Mouse (Mus musculus) left cerebral cortex, postnatal 4 days (tissue): ENCODE data around the gene Acap2. TPM values are rescaled to one million over a fixed set of nuclear protein-coding genes. Genes with fewer than 3 reads are reported as not detected.

ENCODE experiments used
- DNase-seq: peaks from one replicate; pipeline ENCODE4 v3.0.0-alpha.2; 2022
- intact Hi-C: fragments of 180-260 bp; cut with DNase I; formaldehyde crosslinking; loops from one replicate; pipeline ENCODE4 v1.15.1; 2025
- total RNA-seq, 2 experiments: library from RNA; stranded (reverse); gene quantifications; 2 replicates each; pipeline ENCODE4 v1.2.3; 2021

Gene Acap2
- total RNA-seq, 2 experiments from 2014 or later = 55.7 to 55.8 TPM

- DNase-seq = no peak
Measured at GRCm38 (mm10) chr16:31209911-31210310, 8.9 kb upstream of the Acap2 start.

DNA sequence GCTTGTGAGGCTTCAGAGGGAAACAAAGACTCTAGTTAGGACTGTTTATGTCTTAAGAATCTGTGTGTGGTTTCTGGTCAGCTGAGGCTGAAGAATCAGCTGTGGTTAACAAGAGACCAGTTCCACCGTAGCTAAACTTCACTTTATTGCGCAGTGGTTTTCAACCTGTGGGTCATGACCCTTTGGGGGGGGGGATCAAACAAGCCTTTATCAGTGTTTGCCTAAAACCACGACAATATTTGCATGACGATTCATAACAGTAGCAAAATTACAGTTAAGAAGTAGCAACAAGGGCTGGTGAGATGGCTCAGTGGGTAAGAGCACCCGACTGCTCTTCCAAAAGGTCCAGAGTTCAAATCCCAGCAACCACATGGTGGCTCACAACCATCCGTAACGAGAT is 4.7 kb upstream of the Acap2 start:
- DNase-seq = no peak
- intact Hi-C loops = no loop called here

More at GRCm38 (mm10) chr16:31209911-31210310, 8.9 kb upstream of the Acap2 start:
- intact Hi-C loops = no loop called here

DNA sequence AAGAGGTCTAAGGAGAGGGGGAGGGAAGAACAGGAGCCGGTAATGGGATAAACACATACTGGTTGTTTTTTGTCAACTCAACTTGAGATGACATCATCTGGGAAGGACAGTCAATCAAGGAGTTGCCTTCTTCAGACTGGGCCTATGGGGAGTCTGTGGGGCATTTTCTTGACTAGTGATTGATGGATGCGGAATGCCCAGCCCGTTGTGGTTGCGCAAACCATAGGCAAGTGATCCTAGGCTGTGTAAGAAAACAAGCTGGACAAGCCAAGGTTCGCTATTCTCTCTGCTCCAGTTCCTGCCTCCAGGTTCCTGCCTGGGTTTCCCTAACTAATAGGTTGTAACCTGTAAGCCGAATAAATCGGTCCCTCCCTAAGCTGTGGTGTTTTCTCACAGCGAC is 4.1 kb upstream of the Acap2 start:
- no peak for DNase-seq
- intact Hi-C loops = no loop called here

DNA sequence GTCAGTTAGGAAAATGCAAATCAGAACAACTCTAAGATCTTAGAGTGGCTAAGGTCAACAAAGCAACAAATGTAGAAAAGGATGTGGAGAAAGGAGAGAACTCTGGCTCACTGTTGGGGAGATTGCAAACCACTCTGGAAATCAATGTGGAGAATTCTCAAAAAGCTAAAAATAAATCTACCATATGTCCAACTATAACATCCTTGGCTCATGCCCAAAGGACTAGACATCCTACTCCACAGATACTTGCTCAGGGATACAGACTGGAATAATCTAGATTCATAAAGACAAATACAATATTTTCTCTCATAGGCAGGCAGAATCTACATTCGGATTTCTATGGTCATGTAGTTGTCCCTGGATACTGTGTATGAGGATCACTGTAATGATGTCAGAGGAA is 3.2 kb upstream of the Acap2 start:
- DNase-seq = no peak
- intact Hi-C loops = no loop called here

- DNase-seq = no peak
Measured at GRCm38 (mm10) chr16:31201704-31202103, 659 bp upstream of the Acap2 start.

DNA sequence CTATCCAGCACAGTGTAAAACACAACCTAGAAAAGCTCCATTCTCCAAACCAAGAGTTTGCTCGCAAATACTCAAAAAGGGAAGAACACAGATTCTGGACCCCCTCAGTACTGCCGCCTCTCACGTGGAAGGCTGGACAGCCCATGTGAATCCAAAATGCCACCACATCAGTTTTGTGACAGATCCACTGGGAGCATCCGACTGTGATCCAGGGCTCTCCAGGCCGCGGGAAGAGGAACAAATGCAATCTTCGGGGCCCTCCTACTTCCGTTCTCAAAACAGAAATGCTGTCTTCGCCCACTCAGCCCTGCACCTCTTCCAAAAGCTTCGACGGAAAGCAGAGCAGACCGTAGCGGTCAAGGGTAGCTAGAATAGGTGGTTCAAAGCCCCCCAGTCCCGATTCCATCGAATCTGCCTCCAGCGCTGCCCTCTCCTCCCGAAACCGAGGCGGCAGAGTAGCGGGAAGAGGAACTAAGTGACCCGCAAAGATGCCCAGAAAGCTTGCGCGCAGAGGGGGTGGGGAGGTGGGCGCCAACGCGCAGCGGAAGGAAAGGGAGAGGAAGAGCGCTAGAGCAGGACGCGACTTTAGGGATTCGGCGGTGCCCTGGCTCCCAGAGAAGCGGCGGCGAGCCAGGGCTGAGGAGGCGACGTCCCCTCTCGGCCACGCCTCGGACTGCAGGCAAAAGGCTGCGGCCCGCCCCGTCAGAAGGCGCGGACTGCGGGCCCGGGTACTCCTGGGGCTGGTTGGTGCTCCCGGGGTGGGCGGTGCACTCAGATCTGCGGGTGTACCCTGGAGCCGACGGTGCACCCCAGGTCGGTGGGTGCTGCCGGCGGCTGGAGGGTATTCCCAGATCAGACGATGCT is 887 bp downstream of the Acap2 start:
- intact Hi-C loops = no loop called here
- peak; percentile 56 for DNase-seq

More at GRCm38 (mm10) chr16:31201704-31202103, 659 bp upstream of the Acap2 start:
- intact Hi-C loops = no loop called here

GRCm38 (mm10) chr16:31199591-31199925 is 1.5 kb downstream of the Acap2 start:
- intact Hi-C loops = no loop called here
- peak; percentile 39 for DNase-seq

DNA sequence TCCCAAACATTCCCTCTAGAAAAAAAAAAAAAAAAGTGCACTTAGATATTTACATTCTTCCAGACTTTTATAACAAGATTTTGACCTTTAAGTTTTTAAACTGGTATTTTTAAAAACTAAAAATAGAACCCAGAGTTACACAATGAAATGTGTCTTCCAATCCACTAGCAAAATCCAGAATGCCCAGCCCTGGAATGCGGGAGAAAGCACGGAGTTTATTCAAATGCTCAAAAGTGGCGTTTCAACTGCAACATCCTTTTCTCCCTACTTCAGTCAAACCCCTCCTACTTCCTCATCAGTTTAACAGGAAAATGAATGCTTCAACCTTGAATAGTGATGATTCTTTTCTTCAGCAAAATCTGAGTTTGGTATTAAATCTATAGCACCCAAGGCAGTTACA is 4.1 kb downstream of the Acap2 start:
- intact Hi-C loops = no loop called here

DNA sequence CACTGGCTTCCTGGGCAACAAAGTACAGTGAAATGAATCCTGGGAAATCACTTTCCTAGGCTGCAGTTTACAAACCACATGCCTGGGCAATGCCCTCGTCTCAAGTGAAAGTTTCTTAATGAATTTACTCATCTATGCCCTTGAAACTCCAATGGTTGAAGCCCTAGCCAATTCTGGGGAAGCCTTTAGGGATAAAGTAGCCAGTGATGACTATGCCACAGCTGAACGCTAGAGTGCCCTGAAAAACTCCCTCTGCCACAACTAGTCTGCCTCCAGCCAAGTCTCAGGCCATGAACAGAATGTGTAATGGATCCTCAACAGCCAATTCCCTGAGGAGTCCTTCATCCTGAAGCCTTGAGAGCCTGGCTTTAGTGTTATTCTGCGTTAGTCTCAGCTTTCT is 8.5 kb downstream of the Acap2 start:
- DNase-seq = no peak

More for the DNA sequence above, 4.1 kb downstream of the Acap2 start:
- DNase-seq = no peak

DNA sequence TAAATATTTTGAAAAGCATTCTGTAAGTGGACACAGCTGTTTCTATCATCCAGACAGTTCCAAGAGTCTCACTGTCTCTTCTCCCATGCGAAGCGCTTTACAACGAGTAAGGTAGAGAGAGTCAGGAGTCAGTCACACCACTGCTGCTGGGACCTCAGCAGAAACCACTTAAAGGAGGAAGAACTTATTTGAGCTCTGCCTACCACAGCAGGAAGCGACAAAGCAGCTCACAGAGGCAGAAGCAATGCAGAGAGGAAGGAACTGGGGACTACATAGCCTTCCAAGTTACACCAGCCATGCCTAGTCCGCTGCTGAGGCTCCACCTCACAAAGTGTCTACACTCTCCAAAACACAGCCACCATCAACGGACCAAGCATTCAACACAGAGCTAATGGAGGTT is 9.2 kb downstream of the Acap2 start:
- intact Hi-C loops = no loop called here
- DNase-seq = no peak

More for the DNA sequence above, 8.5 kb downstream of the Acap2 start:
- intact Hi-C loops = no loop called here

DNA sequence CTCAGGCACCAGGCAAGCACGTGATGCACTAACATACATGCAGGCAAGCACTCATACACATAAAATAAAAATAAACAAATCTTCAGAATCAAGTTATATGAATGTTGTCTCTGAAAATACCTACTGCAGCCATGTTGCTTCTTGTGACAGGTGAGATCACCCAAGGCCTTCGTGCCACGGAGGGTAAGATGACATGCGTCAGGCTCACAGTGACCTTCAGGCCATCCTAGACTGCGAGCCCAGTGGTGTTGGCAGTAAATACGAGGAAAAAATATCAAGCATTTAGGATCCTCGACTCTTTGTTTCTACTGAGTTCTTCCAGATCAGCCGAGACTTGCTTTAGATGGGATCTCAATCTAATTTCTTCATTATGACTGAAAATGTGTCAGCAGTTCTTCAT is 10.6 kb downstream of the Acap2 start:
- no peak for DNase-seq
- intact Hi-C loops = no loop called here

DNA sequence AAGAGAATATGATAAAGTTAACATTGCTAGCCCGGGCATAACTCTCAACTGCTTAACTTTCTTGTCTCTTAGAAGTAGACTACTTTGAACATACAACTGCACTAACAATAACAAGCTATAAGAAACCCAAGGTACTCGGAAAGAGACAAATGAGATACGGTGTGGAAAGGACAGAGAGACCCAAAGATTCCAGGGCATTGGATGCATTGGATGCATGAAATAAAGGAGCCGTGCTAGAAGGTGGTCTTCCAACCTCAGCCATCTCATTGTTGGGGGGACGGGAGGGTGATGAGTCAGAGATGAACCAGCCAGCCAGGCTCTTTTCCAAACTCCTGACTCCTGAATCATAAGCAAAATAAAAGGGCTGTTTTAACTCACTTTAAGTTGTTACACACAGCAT is 11.8 kb downstream of the Acap2 start:
- DNase-seq = no peak
- intact Hi-C loops = no loop called here

DNA sequence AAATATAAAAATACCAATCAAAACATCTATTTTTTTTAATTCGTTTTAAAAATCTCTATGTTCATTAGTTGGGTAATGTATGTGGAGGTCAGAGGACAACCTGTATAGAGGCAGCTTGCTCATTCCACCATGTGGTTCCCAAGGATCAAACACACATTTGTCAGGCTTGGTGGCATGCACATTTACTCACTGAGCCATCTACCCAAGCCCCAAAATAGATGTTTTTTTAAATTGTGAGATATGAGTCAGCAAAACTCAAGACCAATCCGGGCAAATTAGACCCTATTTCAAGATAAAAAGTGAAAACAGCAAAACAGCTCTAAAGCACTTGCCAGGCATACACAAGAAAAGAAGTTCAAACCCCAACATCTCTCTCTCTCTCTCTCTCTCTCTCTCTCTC is 12.2 kb downstream of the Acap2 start:
- intact Hi-C loops = no loop called here

DNA sequence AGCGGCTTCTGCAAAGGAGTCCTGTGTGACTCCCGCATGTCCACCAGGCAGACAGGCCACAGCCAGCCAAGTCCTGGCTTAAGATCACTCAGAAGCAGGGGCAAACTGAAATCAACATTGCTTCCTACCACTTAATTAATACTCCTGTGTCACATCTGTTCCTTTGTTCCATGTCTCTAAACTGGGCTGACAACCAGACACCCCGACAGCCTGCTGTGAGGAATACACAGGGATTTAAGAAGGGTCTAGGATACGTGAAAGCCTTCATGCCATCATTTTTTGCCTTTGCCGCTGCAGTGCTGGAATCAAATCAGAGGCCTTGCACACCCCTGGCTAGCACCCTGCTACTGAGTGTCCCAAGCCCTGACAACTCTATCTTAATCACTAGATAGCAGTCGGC is 12.8 kb downstream of the Acap2 start:
- peak; percentile 26 for DNase-seq
- intact Hi-C loops = no loop called here

More for the DNA sequence above, 12.2 kb downstream of the Acap2 start:
- no peak for DNase-seq

DNA sequence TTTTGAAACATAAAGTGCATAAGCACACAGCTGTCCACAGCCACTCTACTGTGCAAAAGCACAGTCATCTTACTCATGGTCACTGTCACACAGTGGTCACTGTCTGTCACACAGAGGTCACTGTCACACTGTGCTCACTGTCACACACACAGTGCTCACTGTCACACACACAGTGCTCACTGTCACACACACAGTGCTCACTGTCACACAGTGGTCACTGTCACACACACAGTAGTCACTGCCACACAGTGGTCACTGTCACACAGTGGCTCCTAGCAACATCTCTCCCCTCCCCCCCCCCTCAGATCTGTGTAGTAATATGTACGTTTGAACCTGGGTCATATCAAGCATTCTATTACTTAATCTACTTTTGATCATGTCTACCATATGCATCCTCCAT is 13.9 kb downstream of the Acap2 start:
- intact Hi-C loops = no loop called here
- no peak for DNase-seq

DNA sequence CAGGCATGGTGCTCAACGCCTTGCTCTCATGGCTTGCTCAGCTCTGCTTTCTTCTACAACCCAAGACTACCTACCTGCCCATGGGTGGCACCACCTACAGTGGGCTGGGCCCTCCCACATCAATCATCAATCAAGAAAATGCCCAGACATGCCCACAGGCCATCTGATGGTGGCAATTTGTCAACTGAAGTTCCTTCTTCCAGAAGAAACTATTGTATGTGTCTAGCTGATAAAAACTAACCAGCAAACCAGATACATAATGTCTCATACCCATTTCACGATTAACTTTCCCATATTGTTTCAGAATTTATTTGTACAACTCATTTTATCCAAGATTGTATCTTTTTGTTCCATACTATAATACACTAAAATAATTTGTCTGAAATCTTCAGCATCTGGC is 15.3 kb downstream of the Acap2 start:
- intact Hi-C loops = no loop called here
- DNase-seq = no peak

GRCm38 (mm10) chr16:31184727-31185126 is 16.3 kb downstream of the Acap2 start:
- no peak for DNase-seq
- intact Hi-C loops = no loop called here

DNA sequence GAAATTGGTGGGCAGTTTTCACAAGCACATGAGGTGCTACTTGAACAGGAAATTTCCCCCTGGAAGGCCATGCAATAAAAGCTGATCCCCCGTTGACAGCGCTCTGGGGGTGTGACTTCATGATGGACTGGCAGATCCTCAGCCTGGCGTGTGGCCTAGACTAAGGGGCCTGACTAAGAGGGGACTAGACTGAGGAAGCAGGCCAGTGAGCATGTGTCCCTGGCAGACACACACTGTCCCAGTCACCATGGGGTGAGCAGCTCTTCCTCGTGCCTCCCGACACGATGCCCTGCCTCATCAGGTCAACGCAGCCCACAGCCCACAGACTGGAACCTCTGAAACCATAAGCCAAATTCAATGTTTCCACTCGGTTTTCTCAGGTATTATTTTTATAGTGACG is 18.5 kb downstream of the Acap2 start:
- DNase-seq = peak; percentile 38
- intact Hi-C loops = no loop called here

GRCm38 (mm10) chr16:31180843-31181242 is 20.2 kb downstream of the Acap2 start:
- intact Hi-C loops = no loop called here
- DNase-seq = no peak

DNA sequence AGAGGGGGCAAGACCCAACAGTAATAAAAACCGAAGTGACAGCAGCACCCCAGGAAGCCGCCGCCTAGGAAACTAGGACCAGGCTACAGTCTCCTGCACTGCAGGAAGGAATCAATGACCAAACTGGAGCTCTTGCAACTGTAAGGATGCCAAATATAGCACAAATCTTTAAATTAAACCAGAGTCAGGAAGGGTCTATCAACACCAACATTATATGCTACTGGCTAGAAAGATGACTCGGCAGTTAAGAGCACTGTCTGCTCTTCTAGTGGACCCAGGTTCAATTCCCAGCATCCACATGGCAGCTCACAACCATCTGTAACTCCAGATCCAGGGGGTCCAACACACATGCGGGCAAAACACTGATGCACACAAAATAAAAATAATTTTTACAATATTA is 21.7 kb downstream of the Acap2 start:
- DNase-seq = no peak
- intact Hi-C loops = no loop called here

- intact Hi-C loops = no loop called here
- DNase-seq = no peak
Measured at GRCm38 (mm10) chr16:31174880-31175638, 26.0 kb downstream of the Acap2 start.

GRCm38 (mm10) chr16:31172229-31172628 is 28.8 kb downstream of the Acap2 start:
- DNase-seq = no peak
- intact Hi-C loops = no loop called here
